Mouse (Mus musculus) fat pad, adult 2 months (tissue): ENCODE results near the gene Ppp2r5e.
"Not testable (repeated sequence)": the region's sequence is repeated elsewhere in the genome, so short reads cannot be mapped to it uniquely, and the experiment has no call there.

ENCODE experiments used
- DNase-seq: peaks from one replicate; pipeline ENCODE4 v3.0.0-alpha.2; 2011; ENCODE audit warnings: low read depth, low spot score; ENCODE audit errors: extremely low read depth

The Ppp2r5e gene

GRCm38 (mm10) chr12:75449475-75449966, 146.5 kb downstream of the Ppp2r5e start:
- DNase-seq = no peak

GRCm38 (mm10) chr12:75448921-75449320, 147.1 kb downstream of the Ppp2r5e start:
- DNase-seq = no peak

- no peak for DNase-seq
These were observed 149.8 kb downstream of the Ppp2r5e start for GRCm38 (mm10) chr12:75446245-75446644.

GRCm38 (mm10) chr12:75432400-75432799, 163.6 kb downstream of the Ppp2r5e start:
- not testable (repeated sequence) for DNase-seq

GRCm38 (mm10) chr12:75429685-75430396, 166.2 kb downstream of the Ppp2r5e start:
- no peak for DNase-seq

GRCm38 (mm10) chr12:75428719-75429118, 167.3 kb downstream of the Ppp2r5e start:
- DNase-seq = no peak

- DNase-seq = no peak
These were observed 170.2 kb downstream of the Ppp2r5e start for GRCm38 (mm10) chr12:75425882-75426281.

- DNase-seq = no peak
These were observed 171.2 kb downstream of the Ppp2r5e start for GRCm38 (mm10) chr12:75424817-75425216.

- DNase-seq = no peak
These were observed 171.7 kb downstream of the Ppp2r5e start for GRCm38 (mm10) chr12:75424359-75424758.

- DNase-seq = no peak
These were observed 179.4 kb downstream of the Ppp2r5e start, which contains the start of gene Gphb5 for GRCm38 (mm10) chr12:75416681-75417080. Gene Gphb5, minus strand, starts transcription at chr12:75416781.

GRCm38 (mm10) chr12:75414991-75415390, 181.1 kb downstream of the Ppp2r5e start:
- DNase-seq = no peak

GRCm38 (mm10) chr12:75412964-75413363, 183.1 kb downstream of the Ppp2r5e start:
- no peak for DNase-seq
